Mouse (Mus musculus) heart, embryonic 14.5 days (tissue): ENCODE measurements around the gene Olfr1264. TPM values are rescaled to one million over a fixed set of nuclear protein-coding genes. Genes with fewer than 3 reads are reported as not detected.

Experiments used
- ATAC-seq: fragments of 200-750 bp; cut with Nextera tagmentation; 2 replicates; pipeline ENCODE4 v1.8.0; 2017; ENCODE audit warnings: low read depth, moderate TSS enrichment; ENCODE audit not compliant: insufficient number of reproducible peaks, insufficient read depth, low FRiP score
- H3K27ac ChIP-seq, 2 experiments: fragments of 200-500 bp in 1 of 2; fragments of 300-500 bp in 1 of 2; sonication (generic) in 1 of 2; replicated peaks in 1 of 2; 2 replicates each; pipeline ENCODE4 v1.5.1; 2012 to 2014; ENCODE audit warnings: low read depth in 2 of 2, low read length in 2 of 2, control low read depth in 1 of 2, mild to moderate bottlenecking in 1 of 2, mixed read lengths in 1 of 2; ENCODE audit not compliant: control insufficient read depth in 1 of 2, insufficient read depth in 1 of 2
- H3K27me3 ChIP-seq: fragments of 300-500 bp; sonication (generic); 2 replicates; pipeline ENCODE4 v1.6.1; 2014; ENCODE audit warnings: mild to moderate bottlenecking, low read length, control low read depth; ENCODE audit not compliant: control insufficient read depth, insufficient read depth
- H3K36me3 ChIP-seq: fragments of 300-500 bp; sonication (generic); 2 replicates; pipeline ENCODE4 v1.6.1; 2014; ENCODE audit warnings: mild to moderate bottlenecking, control low read depth, low read length, mixed read lengths; ENCODE audit not compliant: control insufficient read depth, insufficient read depth
- H3K4me1 ChIP-seq, 2 experiments: fragments of 200-500 bp in 1 of 2; fragments of 300-500 bp in 1 of 2; sonication (generic) in 1 of 2; 2 replicates each; pipeline ENCODE4 v1.6.1; 2012 to 2014; ENCODE audit warnings: low read length in 2 of 2, control low read depth in 1 of 2, mixed read lengths in 1 of 2; ENCODE audit not compliant: control insufficient read depth in 2 of 2, insufficient read depth in 2 of 2
- H3K4me2 ChIP-seq: fragments of 300-500 bp; sonication (generic); 2 replicates; pipeline ENCODE4 v1.6.1; 2014; ENCODE audit warnings: mild to moderate bottlenecking, low read length
- H3K4me3 ChIP-seq, 2 experiments: fragments of 200-500 bp in 1 of 2; fragments of 300-500 bp in 1 of 2; sonication (generic) in 1 of 2; 2 replicates each; pipeline ENCODE4 v1.5.1; 2012 to 2014; ENCODE audit warnings: low read length in 2 of 2, mild to moderate bottlenecking in 2 of 2, control low read depth in 1 of 2, low read depth in 1 of 2, moderate library complexity in 1 of 2; ENCODE audit not compliant: control insufficient read depth in 1 of 2, insufficient read depth in 1 of 2
- H3K9ac ChIP-seq: fragments of 300-500 bp; sonication (generic); 2 replicates; pipeline ENCODE4 v1.6.1; 2014; ENCODE audit warnings: mild to moderate bottlenecking, low read length
- H3K9me3 ChIP-seq: fragments of 300-500 bp; sonication (generic); 2 replicates; pipeline ENCODE4 v1.6.1; 2016; ENCODE audit warnings: low read length, control low read depth; ENCODE audit not compliant: control insufficient read depth
- WGBS: fragments of 180-500 bp; shearing (Covaris S2); extraction: QIAGEN DNeasy Blood & Tissue Kit; methylation state at CpG from one replicate; pipeline ENCODE4 v1.1.7; 2014; 5-methylcytosine and 5-hydroxymethylcytosine counted together
- polyA plus RNA-seq: library from polyadenylated mRNA; unstranded; fragments of >200 nt; fragmentation: Nextera tagmentation; extraction: Ambion mirVana; gene quantifications from 2 replicates; pipeline ENCODE4 v1.2.1, GENCODE M21; 2014

The Olfr1264 gene
- polyA plus RNA-seq, 1 experiment from 2014 or later, result not detected

GRCm38 (mm10) chr2:89974184-89974583, 51.2 kb downstream of the Olfr1264 start, which contains the start of gene Olfr1260:
Olfr1260 (plus strand) TSS chr2:89974340.
- Histone ChIP-seq H3K4me3 (no peak within 1 kb of the TSS), H3K36me3 (no peaks in the 10 kb centered on the region), H3K4me1 (no peaks in the 10 kb centered on the region), H3K27me3 (no peaks in the 10 kb centered on the region), H3K9me3 (no peaks in the 10 kb centered on the region), H3K27ac (no peak within 1 kb of the TSS), H3K9ac (no peak within 1 kb of the TSS), H3K4me2 (no peak within 1 kb of the TSS)
- WGBS, result 68% methylated on average over 2 of the region's 2 CpGs
- no peak for ATAC-seq

Other genes with a start within 250 kb of the Olfr1264 start
- not detected in 2 replicates for gene Olfr1254, start 232.0 kb downstream of the Olfr1264 start, polyA plus RNA-seq
- not detected in 2 replicates for gene Olfr1255, start 213.5 kb downstream of the Olfr1264 start, polyA plus RNA-seq
- gene Olfr1256, start 184.0 kb downstream of the Olfr1264 start, polyA plus RNA-seq, result not detected in 2 replicates
- not detected in 2 replicates for gene Olfr48, start 177.4 kb downstream of the Olfr1264 start, polyA plus RNA-seq
- gene Olfr1257, start 147.1 kb downstream of the Olfr1264 start, polyA plus RNA-seq, result not detected in 2 replicates
- gene Olfr1258, start 98.3 kb downstream of the Olfr1264 start, polyA plus RNA-seq, result not detected in 2 replicates
- gene Olfr1259, start 76.9 kb downstream of the Olfr1264 start, polyA plus RNA-seq, result not detected in 2 replicates
- not detected in 2 replicates for gene Olfr1260, start 51.2 kb downstream of the Olfr1264 start, polyA plus RNA-seq
- not detected in 2 replicates for gene Olfr1261, start 34.4 kb downstream of the Olfr1264 start, polyA plus RNA-seq
- not detected in 2 replicates for gene Olfr1262, start 25.4 kb downstream of the Olfr1264 start, polyA plus RNA-seq
- gene Olfr1263, start 13.4 kb downstream of the Olfr1264 start, polyA plus RNA-seq, result not detected in 2 replicates
- gene Olfr1265, start 9.8 kb upstream of the Olfr1264 start, polyA plus RNA-seq, result not detected in 2 replicates
- gene Olfr140, start 38.0 kb upstream of the Olfr1264 start, polyA plus RNA-seq, result not detected in 2 replicates
- not detected in 2 replicates for gene Olfr1269, start 95.8 kb upstream of the Olfr1264 start, polyA plus RNA-seq
- not detected in 2 replicates for gene Olfr32, start 116.7 kb upstream of the Olfr1264 start, polyA plus RNA-seq
- gene Olfr1270, start 127.5 kb upstream of the Olfr1264 start, polyA plus RNA-seq, result not detected in 2 replicates
- not detected in 2 replicates for gene Olfr1506, start 198.9 kb upstream of the Olfr1264 start, polyA plus RNA-seq
- gene Olfr142, start 232.0 kb upstream of the Olfr1264 start, polyA plus RNA-seq, result not detected in 2 replicates
- not detected in 2 replicates for gene Olfr1271, start 245.5 kb upstream of the Olfr1264 start, polyA plus RNA-seq